Mouse (Mus musculus): Measurements from ENCODE around the gene D330045A20Rik.
"Not testable (repeated sequence)": the region's sequence is repeated elsewhere in the genome, so short reads cannot be mapped to it uniquely, and the experiment has no call there.

D330045A20Rik gene

GRCm38 (mm10) chrX:139480022-139480894 lies at the start of gene D330045A20Rik:
Gene D330045A20Rik (plus strand): TSS chrX:139480367.
- DNase-seq, result no peak

- no peak for DNase-seq
Observed at GRCm38 (mm10) chrX:139432550-139432949, 47.6 kb upstream of the D330045A20Rik start.

GRCm38 (mm10) chrX:139435202-139435601 lies 45.0 kb upstream of the D330045A20Rik start:
- DNase-seq, result no peak

- not testable (repeated sequence) for DNase-seq
Observed at GRCm38 (mm10) chrX:139441057-139441456, 39.1 kb upstream of the D330045A20Rik start.

- DNase-seq, result no peak
Observed at GRCm38 (mm10) chrX:139456812-139457211, 23.4 kb upstream of the D330045A20Rik start.

- no peak for DNase-seq
Observed at GRCm38 (mm10) chrX:139482083-139482482, 1.9 kb downstream of the D330045A20Rik start.

GRCm38 (mm10) chrX:139484974-139485373 lies 4.8 kb downstream of the D330045A20Rik start:
- no peak for DNase-seq

- no peak for DNase-seq
Observed at GRCm38 (mm10) chrX:139516156-139516555, 36.0 kb downstream of the D330045A20Rik start.

GRCm38 (mm10) chrX:139519251-139519650 lies 39.1 kb downstream of the D330045A20Rik start:
- no peak for DNase-seq

GRCm38 (mm10) chrX:139524303-139525091 lies 44.3 kb downstream of the D330045A20Rik start:
- DNase-seq, result no peak

- no peak for DNase-seq
Observed at GRCm38 (mm10) chrX:139525724-139526123, 45.6 kb downstream of the D330045A20Rik start.

GRCm38 (mm10) chrX:139526984-139527383 lies 46.8 kb downstream of the D330045A20Rik start:
- no peak for DNase-seq

GRCm38 (mm10) chrX:139529678-139530077 lies 49.5 kb downstream of the D330045A20Rik start:
- DNase-seq, result no peak

GRCm38 (mm10) chrX:139532293-139532692 lies 52.1 kb downstream of the D330045A20Rik start:
- no peak for DNase-seq

- DNase-seq, result no peak
Observed at GRCm38 (mm10) chrX:139537641-139538397, 57.7 kb downstream of the D330045A20Rik start.

GRCm38 (mm10) chrX:139543726-139544125 lies 63.6 kb downstream of the D330045A20Rik start:
- DNase-seq, result no peak

GRCm38 (mm10) chrX:139550456-139550855 lies 70.3 kb downstream of the D330045A20Rik start:
- no peak for DNase-seq

GRCm38 (mm10) chrX:139552090-139552489 lies 71.9 kb downstream of the D330045A20Rik start:
- no peak for DNase-seq

GRCm38 (mm10) chrX:139562255-139562924 lies 82.2 kb downstream of the D330045A20Rik start:
- DNase-seq, result no peak

- DNase-seq, result no peak
Observed at GRCm38 (mm10) chrX:139562925-139563461, 82.8 kb downstream of the D330045A20Rik start, which contains the start of gene Rnf128. Gene Rnf128 (plus strand): TSS chrX:139563316.

- DNase-seq, result no peak
Observed at GRCm38 (mm10) chrX:139570054-139570453, 89.9 kb downstream of the D330045A20Rik start.
